Mouse (Mus musculus) hindbrain, embryonic 12.5 days (tissue): ENCODE results near the gene Mmp15. TPM values are rescaled to one million over a fixed set of nuclear protein-coding genes. Genes with fewer than 3 reads are reported as not detected.

Experiments
- ATAC-seq: fragments of 200-750 bp; cut with Nextera tagmentation; 2 replicates; pipeline ENCODE4 v1.8.0; 2017; ENCODE audit warnings: moderate TSS enrichment; ENCODE audit not compliant: low FRiP score
- H3K27ac ChIP-seq: fragments of 300-500 bp; sonication (generic); 2 replicates; pipeline ENCODE4 v1.5.1; 2016; ENCODE audit warnings: mild to moderate bottlenecking
- H3K27me3 ChIP-seq: fragments of 300-500 bp; sonication (generic); 2 replicates; pipeline ENCODE4 v1.6.1; 2016; ENCODE audit warnings: mild to moderate bottlenecking
- H3K36me3 ChIP-seq: fragments of 300-500 bp; sonication (generic); 2 replicates; pipeline ENCODE4 v1.6.1; 2016; ENCODE audit warnings: mild to moderate bottlenecking
- H3K4me1 ChIP-seq: fragments of 300-500 bp; sonication (generic); 2 replicates; pipeline ENCODE4 v1.6.1; 2016
- H3K4me2 ChIP-seq: fragments of 300-500 bp; sonication (generic); replicated peaks from 2 replicates; pipeline ENCODE4 v1.6.1; 2016; ENCODE audit warnings: mild to moderate bottlenecking
- H3K4me3 ChIP-seq: fragments of 300-500 bp; sonication (generic); 2 replicates; pipeline ENCODE4 v1.5.1; 2016; ENCODE audit warnings: mild to moderate bottlenecking
- H3K9ac ChIP-seq: fragments of 300-500 bp; sonication (generic); 2 replicates; pipeline ENCODE4 v1.6.1; 2016; ENCODE audit warnings: mild to moderate bottlenecking, moderate library complexity
- H3K9me3 ChIP-seq: fragments of 300-500 bp; sonication (generic); replicated peaks from 2 replicates; pipeline ENCODE4 v1.6.1; 2016; ENCODE audit warnings: mild to moderate bottlenecking
- WGBS: fragments of 180-500 bp; shearing (Covaris S2); methylation state at CpG from one replicate; pipeline ENCODE4 v1.1.7; 2016; 5-methylcytosine and 5-hydroxymethylcytosine counted together
- polyA plus RNA-seq: library from polyadenylated mRNA; unstranded; fragments of >200 nt; fragmentation: Nextera tagmentation; extraction: Ambion mirVana; gene quantifications from 2 replicates; pipeline ENCODE4 v1.2.1, GENCODE M21; 2016

The Mmp15 gene
- 31.8 and 33.2 TPM in 2 replicates for polyA plus RNA-seq

- H3K36me3 ChIP-seq: 0 out of 2 replicates have a peak, but pooled peaks cover 3% of the 10 kb centered on the region
- peak within 1 kb of the TSS; percentile 84 for H3K9ac ChIP-seq
- peak within 1 kb of the TSS; percentile 88 for H3K4me2 ChIP-seq
- under 1% methylated on average over 71 of the region's 80 CpGs for WGBS
- ATAC-seq: peak; percentile 75
- H3K4me1 ChIP-seq: peaks cover 43% of the 10 kb centered on the region
- H3K27me3 ChIP-seq: peaks cover 8% of the 10 kb centered on the region; the same call in 1 of the 2 replicates
- H3K4me3 ChIP-seq: peak within 1 kb of the TSS; percentile 81
- H3K9me3 ChIP-seq: no peaks in the 10 kb centered on the region
- peak within 1 kb of the TSS; percentile 91 for H3K27ac ChIP-seq
These were observed at the start of gene Mmp15 for GRCm38 (mm10) chr8:95352151-95352870. TSS of gene Mmp15 (plus strand) at chr8:95352268.

DNA sequence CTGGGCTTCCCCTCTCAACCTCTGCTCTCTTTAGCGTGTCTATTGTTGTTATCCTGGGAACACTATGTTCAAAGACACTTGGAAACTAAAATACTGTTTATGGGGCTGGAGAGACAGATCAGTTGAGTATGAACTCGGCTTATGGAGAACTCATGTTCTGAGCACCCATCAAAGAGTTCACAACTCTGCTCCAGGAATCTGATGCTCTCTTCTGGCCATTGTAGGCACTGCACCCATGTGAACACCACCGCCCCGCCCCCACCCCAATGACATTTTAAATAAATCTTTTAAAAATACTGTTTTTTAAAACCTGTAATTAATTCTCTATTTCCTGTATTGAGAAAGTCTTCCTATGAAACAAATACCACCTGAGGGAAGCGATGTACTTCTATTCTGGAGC lies 49.7 kb upstream of the Mmp15 start:
- Histone ChIP-seq H3K4me3 (no peak overlapping the region), H3K9me3 (no peaks in the 10 kb centered on the region), H3K4me2 (no peak overlapping the region), H3K9ac (no peak overlapping the region), H3K27ac (no peak overlapping the region), H3K4me1 (no peaks in the 10 kb centered on the region), H3K27me3 (no peaks in the 10 kb centered on the region), H3K36me3 (no peaks in the 10 kb centered on the region)
- WGBS: 24% methylated on average over 5 of the region's 5 CpGs
- no peak for ATAC-seq

DNA sequence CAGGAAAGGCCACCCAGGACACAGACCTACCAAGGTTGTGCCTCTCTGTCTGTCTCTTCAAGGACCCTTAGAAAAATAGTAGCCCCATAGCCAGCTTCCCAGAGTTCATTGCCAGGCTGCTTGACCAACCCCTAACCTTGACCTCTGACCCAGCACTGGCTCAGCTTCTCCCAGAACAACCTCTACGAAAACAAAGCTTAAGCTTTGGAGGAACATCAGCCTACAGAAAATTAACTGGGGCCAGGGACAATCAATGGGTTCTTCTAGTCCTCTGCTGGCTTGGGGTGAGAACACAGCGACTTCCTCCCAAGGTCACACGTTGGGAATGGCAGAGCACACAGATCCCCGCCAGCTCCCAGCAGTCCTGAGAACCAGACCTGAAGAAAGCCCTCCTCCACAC lies 46.5 kb upstream of the Mmp15 start:
- ATAC-seq: no peak
- H3K27ac ChIP-seq: no peak overlapping the region
- no peak overlapping the region for H3K9ac ChIP-seq
- no peak overlapping the region for H3K4me3 ChIP-seq
- no peaks in the 10 kb centered on the region for H3K27me3 ChIP-seq
- 83% methylated on average over 4 of the region's 4 CpGs for WGBS
- H3K36me3 ChIP-seq: no peaks in the 10 kb centered on the region
- peaks cover 4% of the 10 kb centered on the region for H3K4me1 ChIP-seq
- no peak overlapping the region for H3K4me2 ChIP-seq
- no peaks in the 10 kb centered on the region for H3K9me3 ChIP-seq

- no peak for ATAC-seq
- no peaks in the 10 kb centered on the region for H3K36me3 ChIP-seq
- 53% methylated on average over 6 of the region's 6 CpGs for WGBS
- H3K4me2 ChIP-seq: no peak within 1 kb of the TSS
- H3K4me1 ChIP-seq: peaks cover 13% of the 10 kb centered on the region
- no peak within 1 kb of the TSS for H3K9ac ChIP-seq
- no peaks in the 10 kb centered on the region for H3K27me3 ChIP-seq
- no peak within 1 kb of the TSS for H3K27ac ChIP-seq
- no peak within 1 kb of the TSS for H3K4me3 ChIP-seq
- H3K9me3 ChIP-seq: no peaks in the 10 kb centered on the region
These were observed 45.6 kb upstream of the Mmp15 start, which contains the start of gene Cngb1 for GRCm38 (mm10) chr8:95306431-95306830. TSS of gene Cngb1 (minus strand) at chr8:95306585.

GRCm38 (mm10) chr8:95310342-95310970 lies 41.6 kb upstream of the Mmp15 start, which contains the start of gene Tepp:
TSS of gene Tepp (plus strand) at chr8:95310566.
- peak within 1 kb of the TSS; percentile 27 for H3K4me2 ChIP-seq
- no peak within 1 kb of the TSS for H3K4me3 ChIP-seq
- peaks cover 14% of the 10 kb centered on the region for H3K4me1 ChIP-seq
- H3K27ac ChIP-seq: no peak within 1 kb of the TSS
- peak; percentile 72 for ATAC-seq
- H3K27me3 ChIP-seq: no peaks in the 10 kb centered on the region
- no peaks in the 10 kb centered on the region for H3K9me3 ChIP-seq
- no peak within 1 kb of the TSS for H3K9ac ChIP-seq
- 31% methylated on average over 6 of the region's 6 CpGs for WGBS
- no peaks in the 10 kb centered on the region for H3K36me3 ChIP-seq

- 67% methylated on average over 18 of the region's 18 CpGs for WGBS
- Histone ChIP-seq H3K9me3 (no peaks in the 10 kb centered on the region), H3K4me3 (no peak overlapping the region), H3K4me2 (no peak overlapping the region), H3K27ac (no peak overlapping the region), H3K27me3 (no peaks in the 10 kb centered on the region), H3K4me1 (peaks cover 14% of the 10 kb centered on the region), H3K36me3 (no peaks in the 10 kb centered on the region), H3K9ac (no peak overlapping the region)
- ATAC-seq: no peak
These were observed 39.2 kb upstream of the Mmp15 start for GRCm38 (mm10) chr8:95312836-95313235.

GRCm38 (mm10) chr8:95313857-95314256 lies 38.2 kb upstream of the Mmp15 start:
- WGBS: 88% methylated on average over 6 of the region's 6 CpGs

GRCm38 (mm10) chr8:95314707-95315106 lies 37.4 kb upstream of the Mmp15 start:
- Histone ChIP-seq H3K27me3 (peaks cover 5% of the 10 kb centered on the region), H3K9ac (no peak overlapping the region), H3K9me3 (no peaks in the 10 kb centered on the region), H3K4me2 (no peak overlapping the region), H3K4me3 (no peak overlapping the region), H3K27ac (no peak overlapping the region), H3K36me3 (no peaks in the 10 kb centered on the region), H3K4me1 (peaks cover 14% of the 10 kb centered on the region)
- ATAC-seq: no peak
- 79% methylated on average over 2 of the region's 2 CpGs for WGBS

More at GRCm38 (mm10) chr8:95313857-95314256, 38.2 kb upstream of the Mmp15 start:
- H3K27me3 ChIP-seq: no peaks in the 10 kb centered on the region; the same call in 1 of the 2 replicates
- no peak overlapping the region for H3K4me2 ChIP-seq
- no peaks in the 10 kb centered on the region for H3K36me3 ChIP-seq
- H3K4me3 ChIP-seq: no peak overlapping the region
- H3K9me3 ChIP-seq: no peaks in the 10 kb centered on the region
- no peak for ATAC-seq
- H3K9ac ChIP-seq: no peak overlapping the region
- H3K4me1 ChIP-seq: peaks cover 14% of the 10 kb centered on the region
- no peak overlapping the region for H3K27ac ChIP-seq

GRCm38 (mm10) chr8:95315350-95315749 lies 36.7 kb upstream of the Mmp15 start:
- Histone ChIP-seq H3K9ac (no peak overlapping the region), H3K4me3 (no peak overlapping the region), H3K4me2 (no peak overlapping the region), H3K27me3 (peaks cover 11% of the 10 kb centered on the region), H3K9me3 (no peaks in the 10 kb centered on the region), H3K36me3 (no peaks in the 10 kb centered on the region), H3K4me1 (peaks cover 17% of the 10 kb centered on the region), H3K27ac (no peak overlapping the region)
- no peak for ATAC-seq
- 90% methylated on average over 1 of the region's 1 CpGs for WGBS

DNA sequence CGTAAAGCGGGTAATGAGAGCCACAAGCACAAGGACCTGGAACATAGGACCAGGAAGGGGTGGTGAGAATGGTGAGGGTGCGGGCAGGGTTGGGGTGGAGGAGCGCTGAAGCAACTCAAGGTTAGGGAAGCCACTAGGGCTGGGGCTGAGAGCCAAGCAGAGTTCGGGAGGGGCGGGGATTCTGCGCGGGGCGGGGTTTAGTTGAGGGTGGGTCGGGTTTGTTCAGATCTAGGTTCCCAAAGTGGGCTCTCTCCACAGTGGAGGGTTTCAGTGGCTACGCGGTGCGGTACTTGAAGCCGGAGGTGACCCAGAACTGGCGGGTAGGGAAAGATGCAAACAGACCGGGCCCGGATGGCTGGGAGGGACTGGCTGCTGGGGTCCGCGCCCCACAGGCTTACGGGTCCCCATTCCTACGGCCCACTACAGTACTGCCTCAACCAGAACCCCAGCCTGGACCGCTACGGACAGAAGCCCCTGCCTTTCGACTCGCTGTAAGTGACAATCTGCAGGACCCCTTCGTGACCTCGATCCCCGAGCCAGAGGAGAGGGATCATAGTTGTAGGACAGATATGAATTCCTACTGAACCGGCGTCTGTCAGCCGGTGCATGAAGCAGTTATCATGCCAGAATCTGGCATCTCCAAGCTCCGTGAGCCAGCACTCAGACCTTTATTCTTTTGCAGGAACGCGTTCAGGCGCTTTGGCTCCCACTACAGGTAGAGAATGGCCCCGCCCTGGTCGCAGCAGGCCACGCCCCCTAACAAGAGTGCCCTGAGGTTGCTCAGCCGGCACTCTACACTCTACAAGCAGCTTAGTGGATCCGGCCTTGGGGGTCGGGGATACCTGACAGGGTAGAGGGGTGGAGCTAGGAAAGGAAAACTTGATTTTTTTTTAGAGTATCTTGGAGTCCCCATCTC lies 31.6 kb upstream of the Mmp15 start:
- H3K27me3 ChIP-seq: peaks cover 18% of the 10 kb centered on the region
- H3K27ac ChIP-seq: no peak overlapping the region
- WGBS: 2% methylated on average over 41 of the region's 41 CpGs
- no peaks in the 10 kb centered on the region for H3K9me3 ChIP-seq
- peak overlapping the region; percentile 37 for H3K4me3 ChIP-seq
- peak overlapping the region; percentile 49 for H3K9ac ChIP-seq
- peak; percentile 66 for ATAC-seq
- peaks cover 15% of the 10 kb centered on the region for H3K36me3 ChIP-seq
- peak overlapping the region; percentile 65 for H3K4me2 ChIP-seq
- H3K4me1 ChIP-seq: peaks cover 12% of the 10 kb centered on the region

GRCm38 (mm10) chr8:95323201-95323600 lies 28.9 kb upstream of the Mmp15 start:
- Histone ChIP-seq H3K27ac (no peak overlapping the region), H3K9me3 (no peaks in the 10 kb centered on the region), H3K36me3 (peaks cover 40% of the 10 kb centered on the region), H3K4me1 (peaks cover 15% of the 10 kb centered on the region), H3K4me3 (no peak overlapping the region), H3K27me3 (peaks cover 18% of the 10 kb centered on the region), H3K9ac (no peak overlapping the region), H3K4me2 (no peak overlapping the region)
- no peak for ATAC-seq
- WGBS: 86% methylated on average over 3 of the region's 3 CpGs

- ATAC-seq: no peak
- Histone ChIP-seq H3K27me3 (peaks cover 13% of the 10 kb centered on the region), H3K36me3 (peaks cover 55% of the 10 kb centered on the region), H3K4me1 (peaks cover 17% of the 10 kb centered on the region), H3K4me2 (no peak overlapping the region), H3K4me3 (no peak overlapping the region), H3K27ac (no peak overlapping the region), H3K9me3 (no peaks in the 10 kb centered on the region), H3K9ac (no peak overlapping the region)
- 38% methylated on average over 5 of the region's 5 CpGs for WGBS
These were observed 27.4 kb upstream of the Mmp15 start for GRCm38 (mm10) chr8:95324646-95325045.
